Mouse (Mus musculus): ENCODE measurements at regions not wholly inside any gene's neighbourhood (a gene's known extent, or its start where the extent isn't known, plus 50 kb on each side); places are given as distances from the start of the nearest gene placed in this dataset.

GRCm38 (mm10) chr6:145310601-145311000 is 60.6 kb upstream of the Kras start:
- no peak for TF ChIP-seq CTCF (IDR thresholded peaks at IDR 0.05)
- no peak for TF ChIP-seq EP300 (IDR thresholded peaks at IDR 0.05; ENCODE audit: insufficient read depth, low read depth, low read length)
- no peak for TF ChIP-seq POLR2A (IDR thresholded peaks at IDR 0.05; ENCODE audit: insufficient read depth, low read depth, low read length)
- no peaks in the 10 kb centered on the region for H3K36me3 ChIP-seq (ENCODE audit: control insufficient read depth, insufficient read depth, low read length)
- H3K4me3 ChIP-seq, result no peak overlapping the region
- no peaks in the 10 kb centered on the region for H3K4me1 ChIP-seq (ENCODE audit: control insufficient read depth, insufficient read depth, low read length)
- DNase-seq, result no peak
- 66% methylated on average over 6 of the region's 6 CpGs for WGBS
- H3K79me2 ChIP-seq (replicated peaks; ENCODE audit: control insufficient read depth, insufficient read depth, low read length), result no peaks in the 10 kb centered on the region
- H3K27me3 ChIP-seq (ENCODE audit: control insufficient read depth, insufficient read depth, low read length), result no peaks in the 10 kb centered on the region
- H3K9ac ChIP-seq (ENCODE audit: low read depth, low read length), result no peak overlapping the region
- no peak overlapping the region for H3K27ac ChIP-seq
- intact Hi-C loops (cut with DNase I), result no loop called here

- no peaks in the 10 kb centered on the region for H3K27me3 ChIP-seq (ENCODE audit: control insufficient read depth, insufficient read depth, low read length)
- WGBS, result 87% methylated on average over 3 of the region's 3 CpGs
- H3K79me2 ChIP-seq (replicated peaks; ENCODE audit: control insufficient read depth, insufficient read depth, low read length), result no peaks in the 10 kb centered on the region
- H3K27ac ChIP-seq, result no peak overlapping the region
- intact Hi-C loops (cut with DNase I), result no loop called here
- TF ChIP-seq EP300 (IDR thresholded peaks at IDR 0.05; ENCODE audit: insufficient read depth, low read depth, low read length), result no peak
- no peak for TF ChIP-seq POLR2A (IDR thresholded peaks at IDR 0.05; ENCODE audit: insufficient read depth, low read depth, low read length)
- no peak for TF ChIP-seq CTCF (IDR thresholded peaks at IDR 0.05)
- H3K4me3 ChIP-seq, result no peak overlapping the region
- H3K4me1 ChIP-seq (ENCODE audit: control insufficient read depth, insufficient read depth, low read length), result no peaks in the 10 kb centered on the region
- DNase-seq, result no peak
- H3K36me3 ChIP-seq (ENCODE audit: control insufficient read depth, insufficient read depth, low read length), result no peaks in the 10 kb centered on the region
- no peak overlapping the region for H3K9ac ChIP-seq (ENCODE audit: low read depth, low read length)
Observed at GRCm38 (mm10) chr6:145309025-145309424, 59.0 kb upstream of the Kras start.

- no peak overlapping the region for H3K27ac ChIP-seq
- H3K4me1 ChIP-seq (ENCODE audit: control insufficient read depth, insufficient read depth, low read length), result peaks cover 3% of the 10 kb centered on the region; the same call in 1 of the 2 replicates
- H3K4me3 ChIP-seq, result no peak overlapping the region
- peak in 1 of 2 experiments; percentile 36 for DNase-seq
- no peak for TF ChIP-seq POLR2A (IDR thresholded peaks at IDR 0.05; ENCODE audit: insufficient read depth, low read depth, low read length)
- no peak for TF ChIP-seq EP300 (IDR thresholded peaks at IDR 0.05; ENCODE audit: insufficient read depth, low read depth, low read length)
- TF ChIP-seq CTCF (IDR thresholded peaks at IDR 0.05), result no peak
- no peaks in the 10 kb centered on the region for H3K79me2 ChIP-seq (replicated peaks; ENCODE audit: control insufficient read depth, insufficient read depth, low read length)
- no peaks in the 10 kb centered on the region for H3K36me3 ChIP-seq (ENCODE audit: control insufficient read depth, insufficient read depth, low read length)
- intact Hi-C loops (cut with DNase I), result no loop called here
- H3K27me3 ChIP-seq (ENCODE audit: control insufficient read depth, insufficient read depth, low read length), result no peaks in the 10 kb centered on the region
- 85% methylated on average over 8 of the region's 8 CpGs for WGBS
- no peak overlapping the region for H3K9ac ChIP-seq (ENCODE audit: low read depth, low read length)
Observed at GRCm38 (mm10) chr6:145307237-145307636, 57.2 kb upstream of the Kras start.

- H3K27me3 ChIP-seq (ENCODE audit: control insufficient read depth, insufficient read depth, low read length), result no peaks in the 10 kb centered on the region
Observed at GRCm38 (mm10) chr6:145306331-145307124, 56.5 kb upstream of the Kras start.

GRCm38 (mm10) chr6:145305669-145306068 is 55.6 kb upstream of the Kras start:
- Histone ChIP-seq H3K9ac (ENCODE audit: low read depth, low read length) (no peak overlapping the region), H3K36me3 (ENCODE audit: control insufficient read depth, insufficient read depth, low read length) (no peaks in the 10 kb centered on the region), H3K79me2 (replicated peaks; ENCODE audit: control insufficient read depth, insufficient read depth, low read length) (no peaks in the 10 kb centered on the region), H3K27ac (no peak overlapping the region), H3K4me1 (ENCODE audit: control insufficient read depth, insufficient read depth, low read length) (peaks cover 3% of the 10 kb centered on the region; the same call in 1 of the 2 replicates), H3K27me3 (ENCODE audit: control insufficient read depth, insufficient read depth, low read length) (no peaks in the 10 kb centered on the region), H3K4me3 (no peak overlapping the region)
- intact Hi-C loops (cut with DNase I), result no loop called here
- DNase-seq, result no peak
- 94% methylated on average over 5 of the region's 5 CpGs for WGBS
- TF ChIP-seq EP300 (IDR thresholded peaks at IDR 0.05; ENCODE audit: insufficient read depth, low read depth, low read length) (no peak), POLR2A (IDR thresholded peaks at IDR 0.05; ENCODE audit: insufficient read depth, low read depth, low read length) (no peak), CTCF (IDR thresholded peaks at IDR 0.05) (no peak)

More at GRCm38 (mm10) chr6:145306331-145307124, 56.5 kb upstream of the Kras start:
- Histone ChIP-seq H3K27ac (no peak overlapping the region), H3K4me1 (ENCODE audit: control insufficient read depth, insufficient read depth, low read length) (peaks cover 3% of the 10 kb centered on the region; the same call in 1 of the 2 replicates), H3K9ac (ENCODE audit: low read depth, low read length) (no peak overlapping the region), H3K4me3 (no peak overlapping the region), H3K36me3 (ENCODE audit: control insufficient read depth, insufficient read depth, low read length) (no peaks in the 10 kb centered on the region), H3K79me2 (replicated peaks; ENCODE audit: control insufficient read depth, insufficient read depth, low read length) (no peaks in the 10 kb centered on the region)
- intact Hi-C loops (cut with DNase I), result no loop called here
- peak in 1 of 2 experiments; percentile 54 for DNase-seq
- 71% methylated on average over 18 of the region's 18 CpGs for WGBS
- TF ChIP-seq EP300 (IDR thresholded peaks at IDR 0.05; ENCODE audit: insufficient read depth, low read depth, low read length), result no peak
- TF ChIP-seq POLR2A (IDR thresholded peaks at IDR 0.05; ENCODE audit: insufficient read depth, low read depth, low read length), result no peak
- TF ChIP-seq CTCF (IDR thresholded peaks at IDR 0.05), result no peak

GRCm38 (mm10) chr6:145303641-145304070 is 53.6 kb upstream of the Kras start:
- H3K4me3 ChIP-seq, result peak overlapping the region; percentile 22
- TF ChIP-seq POLR2A (IDR thresholded peaks at IDR 0.05; ENCODE audit: insufficient read depth, low read depth, low read length) (no peak), EP300 (IDR thresholded peaks at IDR 0.05; ENCODE audit: insufficient read depth, low read depth, low read length) (no peak), CTCF (IDR thresholded peaks at IDR 0.05) (no peak)
- no peaks in the 10 kb centered on the region for H3K27me3 ChIP-seq (ENCODE audit: control insufficient read depth, insufficient read depth, low read length)
- H3K79me2 ChIP-seq (replicated peaks; ENCODE audit: control insufficient read depth, insufficient read depth, low read length), result no peaks in the 10 kb centered on the region
- DNase-seq, result peak; percentile 54 to 58
- H3K36me3 ChIP-seq (ENCODE audit: control insufficient read depth, insufficient read depth, low read length), result no peaks in the 10 kb centered on the region
- H3K27ac ChIP-seq, result peak overlapping the region; percentile 6; the same call in 1 of the 2 replicates
- WGBS, result 3% methylated on average over 18 of the region's 18 CpGs
- intact Hi-C loops (cut with DNase I), result no loop called here
- peaks cover 3% of the 10 kb centered on the region; the same call in 1 of the 2 replicates for H3K4me1 ChIP-seq (ENCODE audit: control insufficient read depth, insufficient read depth, low read length)
- peak overlapping the region; percentile 36; the same call in 1 of the 2 replicates for H3K9ac ChIP-seq (ENCODE audit: low read depth, low read length)

Data from heart, adult 2 months (tissue).